Mouse (Mus musculus) embryonic fibroblast, embryonic 13.5 days (primary cell): ENCODE measurements around the gene Dntt.

ENCODE experiments used
- CTCF ChIP-seq: IDR thresholded peaks from 2 replicates; pipeline ENCODE4 v1.5.1; 2011; ENCODE audit warnings: mild to moderate bottlenecking, control low read depth, low read length, moderate library complexity, borderline replicate concordance; ENCODE audit not compliant: insufficient read depth
- POLR2A ChIP-seq: IDR thresholded peaks from 2 replicates; pipeline ENCODE4 v1.6.1; 2011; ENCODE audit warnings: low read depth, mild to moderate bottlenecking, control low read depth, low read length, moderate library complexity

DNA sequence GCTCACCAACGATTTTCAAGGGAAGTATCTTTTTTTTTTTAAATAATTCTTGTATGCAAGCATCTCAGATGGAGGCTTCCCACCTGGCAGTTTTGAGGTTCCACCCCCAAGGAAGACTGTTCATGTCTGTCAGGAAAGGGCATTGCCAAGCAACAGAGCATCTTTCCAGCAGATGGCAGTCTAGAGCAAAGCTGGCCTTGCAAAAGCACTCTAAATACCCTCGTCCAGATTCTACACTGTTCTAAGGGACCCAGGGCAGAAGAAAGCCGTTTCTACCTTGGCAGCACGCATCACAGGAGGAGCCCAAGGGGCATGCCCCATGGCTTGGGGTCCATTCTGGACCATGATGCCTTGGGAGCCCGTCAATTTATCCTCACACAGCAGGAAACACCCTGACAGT is 60.8 kb downstream of the Dntt start:
- TF ChIP-seq CTCF (peak; percentile 68; the same call in 1 of the 2 replicates), POLR2A (no peak)
